Mouse (Mus musculus): Measurements from ENCODE around the gene Lipk. TPM values are rescaled to one million over a fixed set of nuclear protein-coding genes. Genes with fewer than 3 reads are reported as not detected.

The Lipk gene
- total RNA-seq, 2 experiments from 2014 or later, result not detected

Small RNA genes within 50 kb of the gene (microRNA-seq; reads per million reads assigned to microRNA genes)
- 0 reads per million in 2 experiments for gene Gm23334

Other genes with a start within 250 kb of the Lipk start
- gene Lipo3, start 246.3 kb upstream of the Lipk start, total RNA-seq (2021), result 1 to 10 TPM; 5.8 to 7.7 TPM
- not detected for gene Lipo1, start 220.8 kb upstream of the Lipk start, total RNA-seq (2021)
- not detected for gene Lipf, start 47.1 kb upstream of the Lipk start, total RNA-seq (2021)
- gene Lipn, start 59.1 kb downstream of the Lipk start, total RNA-seq (2021), result not detected
- gene Lipm, start 92.6 kb downstream of the Lipk start, total RNA-seq (2021), result under 1 TPM; 0.20 to 0.48 TPM
- gene Ankrd22, start 157.8 kb downstream of the Lipk start, total RNA-seq (2021), result under 1 TPM in 1 of 2 experiments, not detected in 1; 0.11 TPM
- gene Stambpl1, start 183.9 kb downstream of the Lipk start, total RNA-seq (2021), result 10 to 100 TPM; 17.3 to 23.0 TPM
- 10 to 100 TPM; 16.2 to 21.5 TPM for gene Acta2, start 247.3 kb downstream of the Lipk start, total RNA-seq (2021)